Mouse (Mus musculus) C2C12 (cell line): ENCODE measurements around the gene Shb. TPM values are rescaled to one million over a fixed set of nuclear protein-coding genes. Genes with fewer than 3 reads are reported as not detected.
A peak's percentile ranks its signal among the peaks of the same experiment; 100 is the strongest.

Experiments used
- H3K27me3 ChIP-seq: one replicate; pipeline ENCODE4 v1.6.1; 2011; ENCODE audit not compliant: control insufficient read depth, insufficient read depth, insufficient read length
- H3K36me3 ChIP-seq: one replicate; pipeline ENCODE4 v1.6.1; 2011; ENCODE audit not compliant: control insufficient read depth, insufficient read depth
- H3K4me3 ChIP-seq: one replicate; pipeline ENCODE4 v1.5.1; 2011; ENCODE audit warnings: mild to moderate bottlenecking, control low read depth; ENCODE audit not compliant: poor library complexity, insufficient read depth, severe bottlenecking
- H3K79me2 ChIP-seq: one replicate; pipeline ENCODE4 v1.6.1; 2011; ENCODE audit not compliant: control insufficient read depth, insufficient read depth
- H3K79me3 ChIP-seq: one replicate; pipeline ENCODE4 v1.6.1; 2011; ENCODE audit warnings: low read depth, control low read depth
- H3ac ChIP-seq: one replicate; pipeline ENCODE3; 2011; ENCODE audit warnings: low read depth; ENCODE audit not compliant: control insufficient read depth, insufficient read length
- CEBPB ChIP-seq: IDR thresholded peaks from one replicate; pipeline ENCODE4 v1.6.1; 2011; ENCODE audit warnings: low read depth, mild to moderate bottlenecking, control low read depth, moderate library complexity
- CTCF ChIP-seq: IDR thresholded peaks from one replicate; pipeline ENCODE4 v1.5.1; 2011; ENCODE audit not compliant: control insufficient read depth, insufficient read depth, insufficient read length
- FOSL1 ChIP-seq: IDR thresholded peaks from one replicate; pipeline ENCODE4 v1.8.0; 2011; ENCODE audit warnings: mild to moderate bottlenecking, low read length; ENCODE audit not compliant: poor library complexity, insufficient read depth, severe bottlenecking
- MAX ChIP-seq: IDR thresholded peaks from one replicate; pipeline ENCODE4 v1.6.1; 2011; ENCODE audit warnings: mild to moderate bottlenecking, control low read depth
- MYOD1 ChIP-seq: IDR thresholded peaks from one replicate; pipeline ENCODE4 v1.6.1; 2011; ENCODE audit warnings: low read depth; ENCODE audit not compliant: control insufficient read depth, insufficient read length
- MYOG ChIP-seq: IDR thresholded peaks from one replicate; pipeline ENCODE4 v1.6.1; 2011; ENCODE audit not compliant: control insufficient read depth, insufficient read length; ENCODE audit errors: extremely low read depth
- USF1 ChIP-seq: IDR thresholded peaks from one replicate; pipeline ENCODE4 v1.6.1; 2011; ENCODE audit warnings: low read depth, mild to moderate bottlenecking, control low read depth, moderate library complexity
- polyA plus RNA-seq: library from polyadenylated mRNA; unstranded; fragments of >200 nt; fragmentation: generic; extraction: Trizol; gene quantifications from one replicate; pipeline ENCODE4 v1.2.1, GENCODE M21; 2012; ENCODE audit warnings: missing spikeins

The Shb gene
- polyA plus RNA-seq, 1 experiment = 35.1 TPM

- peak overlapping the region; percentile 82 for H3K4me3 ChIP-seq
- H3ac ChIP-seq = peak overlapping the region; percentile 82
- no peak for TF ChIP-seq MAX
- no peak for TF ChIP-seq CEBPB
- no peak for TF ChIP-seq MYOD1
- no peak for TF ChIP-seq CTCF
- no peak for TF ChIP-seq MYOG
- no peak for TF ChIP-seq USF1
- TF ChIP-seq FOSL1 = no peak
- H3K79me3 ChIP-seq = peaks cover 50% of the 10 kb centered on the region
- no peaks in the 10 kb centered on the region for H3K27me3 ChIP-seq
- H3K36me3 ChIP-seq = peaks cover 17% of the 10 kb centered on the region
- H3K79me2 ChIP-seq = peaks cover 61% of the 10 kb centered on the region
These were observed 2.9 kb downstream of the Shb start for GRCm38 (mm10) chr4:45529201-45529985.

- H3K4me3 ChIP-seq = peak overlapping the region; percentile 82
- H3K27me3 ChIP-seq = no peaks in the 10 kb centered on the region
- no peak for TF ChIP-seq USF1
- no peak for TF ChIP-seq CTCF
- no peak for TF ChIP-seq FOSL1
- no peak for TF ChIP-seq MYOD1
- TF ChIP-seq CEBPB = no peak
- TF ChIP-seq MYOG = no peak
- no peak for TF ChIP-seq MAX
These were observed 3.7 kb downstream of the Shb start for GRCm38 (mm10) chr4:45528355-45529198.

GRCm38 (mm10) chr4:45527562-45528354, 4.5 kb downstream of the Shb start:
- Histone ChIP-seq H3K4me3 (peak overlapping the region; percentile 82), H3K79me2 (peaks cover 78% of the 10 kb centered on the region), H3K79me3 (peaks cover 65% of the 10 kb centered on the region), H3K27me3 (no peaks in the 10 kb centered on the region), H3K36me3 (peaks cover 21% of the 10 kb centered on the region), H3ac (no peak overlapping the region)
- TF ChIP-seq MYOG = no peak
- TF ChIP-seq USF1 = no peak
- no peak for TF ChIP-seq MYOD1
- TF ChIP-seq CTCF = no peak
- no peak for TF ChIP-seq FOSL1
- no peak for TF ChIP-seq MAX
- TF ChIP-seq CEBPB = no peak

More at GRCm38 (mm10) chr4:45528355-45529198, 3.7 kb downstream of the Shb start:
- Histone ChIP-seq H3K36me3 (peaks cover 21% of the 10 kb centered on the region), H3K79me2 (peaks cover 70% of the 10 kb centered on the region), H3K79me3 (peaks cover 58% of the 10 kb centered on the region), H3ac (peak overlapping the region; percentile 82)

DNA sequence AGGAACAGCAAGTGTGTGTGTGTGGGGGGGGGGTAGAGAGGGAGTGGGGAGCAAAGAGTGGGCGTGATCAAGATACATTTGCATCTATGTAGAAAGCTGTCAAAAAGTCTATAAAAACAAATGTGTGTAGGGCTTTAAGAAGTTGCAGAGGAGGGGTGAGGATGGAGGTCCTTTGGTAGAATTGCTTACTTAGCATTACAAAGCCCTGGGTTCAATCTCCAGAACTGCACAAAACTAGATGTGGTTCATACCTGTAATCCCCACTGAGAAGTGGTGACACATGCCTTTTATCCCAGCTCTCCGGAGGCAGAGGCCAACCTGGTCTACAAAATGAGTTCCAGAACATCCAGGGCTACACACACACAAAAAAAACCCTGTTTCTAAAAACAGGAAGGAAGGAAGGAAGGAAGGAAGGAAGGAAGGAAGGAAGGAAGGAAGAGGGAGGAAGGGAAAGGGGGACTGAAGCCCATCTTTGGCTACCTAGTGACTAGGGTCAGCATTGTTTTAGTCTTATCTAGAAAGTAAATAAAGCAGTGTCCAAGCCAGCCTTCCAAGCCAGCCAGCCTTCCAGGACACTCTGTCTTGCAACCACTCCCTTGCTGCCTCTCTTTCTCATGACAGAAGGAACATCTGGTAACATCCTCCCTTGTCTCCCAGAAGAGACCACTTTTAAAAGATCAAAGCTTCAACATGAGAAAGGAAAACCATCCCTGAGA, 5.3 kb downstream of the Shb start:
- TF ChIP-seq USF1 (no peak), CEBPB (no peak), MAX (no peak), CTCF (no peak), FOSL1 (no peak), MYOD1 (no peak), MYOG (no peak)
- no peak overlapping the region for H3ac ChIP-seq
- no peak overlapping the region for H3K4me3 ChIP-seq
- H3K79me2 ChIP-seq = peaks cover 85% of the 10 kb centered on the region
- peaks cover 68% of the 10 kb centered on the region for H3K79me3 ChIP-seq
- peaks cover 26% of the 10 kb centered on the region for H3K36me3 ChIP-seq
- no peaks in the 10 kb centered on the region for H3K27me3 ChIP-seq
